Mouse (Mus musculus) monocyte, adult 5-6 weeks (primary cell): ENCODE measurements at regions not wholly inside any gene's neighbourhood (a gene's known extent, or its start where the extent isn't known, plus 50 kb on each side); places are given as distances from the start of the nearest gene placed in this dataset.

ENCODE experiments used
- ATAC-seq: fragments of 153-309, 156-312 bp; replicated peaks from 2 replicates; pipeline ENCODE4 v1.8.0; 2017; ENCODE audit warnings: mild to moderate bottlenecking; ENCODE audit not compliant: low TSS enrichment, insufficient number of reproducible peaks, severe bottlenecking, poor library complexity, low FRiP score

DNA sequence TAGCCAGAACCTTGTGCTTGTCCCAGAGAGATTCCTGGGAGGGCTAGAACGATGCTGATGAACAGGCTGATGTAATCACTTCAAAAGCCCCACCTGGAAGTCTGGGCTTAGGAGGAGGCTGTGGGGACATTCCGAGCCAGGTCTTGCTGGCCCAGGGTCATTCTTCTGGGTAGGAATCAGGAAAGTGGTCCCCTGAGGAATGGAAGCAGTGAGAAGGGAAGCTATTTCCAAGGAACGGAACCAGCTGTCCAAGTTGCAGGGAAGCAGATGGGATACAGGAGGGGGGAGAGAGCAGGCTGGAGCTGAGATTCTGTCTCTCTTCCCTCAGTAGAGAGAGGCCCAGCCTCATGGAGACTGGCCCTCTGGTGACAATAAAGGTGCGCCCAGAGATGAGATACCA is 243.9 kb downstream of the Tcf7l2 start:
- no peak for ATAC-seq

DNA sequence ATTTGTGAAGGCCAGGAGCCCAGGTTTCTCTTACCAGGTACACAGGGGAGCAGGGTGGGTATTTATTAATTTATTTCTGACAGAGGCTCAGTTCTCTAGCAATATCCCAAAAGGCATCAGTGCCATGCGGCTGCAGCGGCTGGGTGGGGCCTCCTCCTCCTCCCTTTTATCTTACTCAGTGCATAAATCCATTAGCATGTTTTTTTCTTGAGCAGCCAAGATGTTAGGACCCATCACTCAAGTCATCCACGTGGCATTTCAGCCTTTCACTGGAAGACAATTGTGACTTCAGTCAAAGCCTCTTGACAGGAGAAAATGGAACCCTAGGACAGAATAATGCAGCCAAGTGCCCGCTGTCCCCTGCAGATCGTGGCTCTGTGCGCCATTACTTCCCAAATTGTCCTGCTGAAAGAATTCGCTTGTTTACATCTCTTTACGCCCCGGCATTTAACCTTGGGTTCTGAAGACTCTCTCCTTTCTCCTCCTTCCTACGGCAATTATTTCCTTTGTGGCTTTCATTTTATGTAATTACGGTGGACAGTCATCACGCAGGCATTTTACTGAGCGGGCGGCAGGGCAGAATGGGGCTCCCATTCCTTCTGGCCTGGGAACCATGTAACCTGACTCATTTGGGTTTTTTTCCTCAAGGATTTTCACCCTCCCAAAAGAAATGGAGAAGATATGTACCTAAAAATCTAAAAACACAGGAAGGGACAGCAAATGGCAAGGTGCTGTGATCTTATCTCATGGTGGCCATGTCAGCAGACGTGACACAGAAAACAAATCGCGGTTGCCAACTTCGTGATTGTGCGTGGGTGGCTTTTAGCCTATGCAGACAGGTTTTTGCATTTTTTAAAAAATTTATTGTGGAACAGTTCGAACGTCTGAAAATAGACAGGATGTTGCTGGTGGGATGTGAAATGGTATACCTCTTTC is 250.4 kb downstream of the Tcf7l2 start:
- no peak for ATAC-seq

- no peak for ATAC-seq
Measured at GRCm38 (mm10) chr19:55992727-55993066, 251.1 kb downstream of the Tcf7l2 start.

- ATAC-seq: no peak
Measured at GRCm38 (mm10) chr19:55995721-55996120, 254.1 kb downstream of the Tcf7l2 start.

- no peak for ATAC-seq
Measured at GRCm38 (mm10) chr19:55998454-55999180, 257.0 kb downstream of the Tcf7l2 start.

DNA sequence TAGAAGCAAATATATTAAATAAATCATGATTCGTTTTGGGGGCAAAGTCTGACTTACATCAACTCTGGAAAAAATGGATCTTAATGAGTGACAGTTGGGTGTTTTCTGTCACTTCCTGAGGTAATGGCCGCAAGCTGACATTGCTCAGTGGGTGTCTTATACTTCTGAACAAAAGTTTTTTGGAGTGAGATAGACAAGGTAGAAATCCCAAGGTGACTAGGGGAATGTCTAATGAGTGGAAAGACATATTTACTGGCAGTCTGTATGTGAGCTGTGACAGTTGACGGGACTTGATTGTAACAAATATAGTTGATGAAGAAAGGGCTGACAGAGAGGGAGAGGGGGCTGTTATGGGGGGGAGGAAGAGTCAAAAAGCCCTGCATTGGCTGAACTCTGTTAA is 257.8 kb downstream of the Tcf7l2 start:
- ATAC-seq: no peak

GRCm38 (mm10) chr19:56001428-56001827 is 259.8 kb downstream of the Tcf7l2 start:
- no peak for ATAC-seq

GRCm38 (mm10) chr19:56005886-56006285 is 264.3 kb downstream of the Tcf7l2 start:
- ATAC-seq: no peak

GRCm38 (mm10) chr19:56007433-56007832 is 265.8 kb downstream of the Tcf7l2 start:
- ATAC-seq: no peak

GRCm38 (mm10) chr19:56010766-56011165 is 269.1 kb downstream of the Tcf7l2 start:
- no peak for ATAC-seq

GRCm38 (mm10) chr19:56011292-56011691 is 269.7 kb downstream of the Tcf7l2 start:
- ATAC-seq: no peak

- no peak for ATAC-seq
Measured at GRCm38 (mm10) chr19:56016548-56017346, 270.2 kb upstream of the Habp2 start.

- ATAC-seq: no peak
Measured at GRCm38 (mm10) chr19:56017524-56017923, 269.4 kb upstream of the Habp2 start.

GRCm38 (mm10) chr19:56019143-56019542 is 267.8 kb upstream of the Habp2 start:
- ATAC-seq: no peak

GRCm38 (mm10) chr19:56022348-56022747 is 264.6 kb upstream of the Habp2 start:
- no peak for ATAC-seq

GRCm38 (mm10) chr19:56024599-56024998 is 262.3 kb upstream of the Habp2 start:
- ATAC-seq: no peak

DNA sequence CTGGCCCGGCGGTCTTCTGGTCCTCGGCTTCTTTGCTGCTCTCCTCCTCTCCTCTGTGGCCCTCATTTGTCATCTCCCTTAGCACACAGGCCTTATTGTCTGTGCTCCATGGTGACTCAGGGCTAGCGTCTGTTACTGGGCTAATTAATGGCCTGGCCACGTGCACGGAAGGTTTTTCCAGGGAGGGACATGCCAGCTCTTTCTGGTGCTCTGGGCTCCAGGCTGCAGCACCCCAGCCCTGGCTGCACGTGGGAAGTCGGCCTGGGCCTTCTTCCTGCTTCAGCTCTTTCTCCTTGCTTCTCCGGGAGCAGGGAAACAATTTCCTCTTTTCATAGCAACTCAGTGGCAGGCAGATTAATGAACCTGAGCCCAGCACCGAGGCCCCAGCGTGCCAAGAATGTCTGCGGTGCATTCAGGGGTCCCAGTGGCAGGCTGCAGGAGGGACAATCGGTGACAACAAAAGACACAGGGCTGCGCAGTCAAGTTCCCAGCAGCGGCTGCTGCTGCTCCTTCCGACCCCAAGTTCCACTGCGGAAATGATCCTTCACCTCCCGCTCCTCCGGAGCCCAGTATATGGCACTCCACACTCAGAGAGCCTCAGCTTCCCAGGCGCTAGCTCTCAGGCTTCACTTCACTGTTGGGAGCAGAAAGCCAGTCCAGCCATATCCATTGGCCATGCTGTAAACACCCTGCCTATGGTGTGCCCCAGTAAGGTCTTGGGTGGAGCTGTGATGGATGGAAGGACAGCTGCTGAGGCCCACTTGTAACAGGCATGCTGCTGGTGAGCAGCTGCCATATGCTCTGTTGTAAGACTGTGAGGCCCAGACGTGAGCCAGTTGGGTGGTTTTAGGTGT is 257.3 kb upstream of the Habp2 start:
- no peak for ATAC-seq

GRCm38 (mm10) chr19:56030401-56030925 is 256.5 kb upstream of the Habp2 start:
- no peak for ATAC-seq
